ENCODE assay signal across 16 mouse cellular contexts in the genomic region with DNA sequence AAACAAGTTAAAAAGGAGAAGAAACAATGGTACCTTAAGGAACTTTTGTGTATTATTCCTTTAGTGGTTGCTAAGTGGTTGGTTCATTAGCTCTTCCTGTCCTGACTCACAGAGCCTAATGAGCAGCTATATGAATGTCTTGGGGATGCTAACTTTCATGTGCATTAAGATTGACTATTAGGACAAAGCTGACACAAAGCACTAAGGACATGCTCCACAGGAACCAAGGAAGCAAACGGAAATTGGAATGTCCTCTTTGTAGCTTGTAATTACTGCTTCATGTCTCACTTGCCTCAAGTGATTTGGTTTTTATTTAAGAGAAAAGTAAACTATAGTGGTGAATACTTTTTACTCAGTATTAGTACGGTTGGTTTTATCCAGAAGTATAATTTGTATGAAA.
"Had no signal": no experiment of that assay in that cellular context is flagged by ENCODE, and none has a peak within 500 bp of the region (broad histone marks: within the 10 kb centered on the region; RNA-seq: fewer than 3 reads in every experiment).

No protein-coding gene starts in this region.

- H3K9ac ChIP-seq: neural tube, embryonic 12.5 days; neural tube, embryonic 13.5 days; neural tube, embryonic 15.5 days; stomach, embryonic 15.5 days had no signal

- H3K27ac ChIP-seq: neural tube, embryonic 12.5 days; neural tube, embryonic 13.5 days; neural tube, embryonic 15.5 days; stomach, embryonic 15.5 days; stomach, postnatal 0 days had no signal

- H3K4me1 ChIP-seq: neural tube, embryonic 12.5 days; neural tube, embryonic 13.5 days; neural tube, embryonic 15.5 days; stomach, embryonic 15.5 days had no signal

- H3K36me3 ChIP-seq: neural tube, embryonic 12.5 days; neural tube, embryonic 13.5 days; neural tube, embryonic 15.5 days; stomach, embryonic 15.5 days had no signal

- H3K4me3 ChIP-seq: neural tube, embryonic 12.5 days; neural tube, embryonic 13.5 days; neural tube, embryonic 15.5 days; stomach, embryonic 15.5 days had no signal

- H3K9me3 ChIP-seq: neural tube, embryonic 12.5 days; neural tube, embryonic 13.5 days; neural tube, embryonic 15.5 days; stomach, embryonic 15.5 days had no signal

- DNase-seq: right cerebral cortex, adult 18-20 months; right cerebral cortex, postnatal 14 days; right cerebral cortex, postnatal 25 days; right cerebral cortex, postnatal 4 days; spleen, adult 18-20 months; thymus, adult 18-20 months; thymus, adult 2 months; thymus, postnatal 14 days; thymus, postnatal 25 days; thymus, postnatal 36 days; thymus, postnatal 4 days had no signal

- H3K27me3 ChIP-seq: neural tube, embryonic 12.5 days; neural tube, embryonic 13.5 days; neural tube, embryonic 15.5 days; stomach, embryonic 15.5 days had no signal

- H3K4me2 ChIP-seq: neural tube, embryonic 12.5 days; neural tube, embryonic 13.5 days; neural tube, embryonic 15.5 days; stomach, embryonic 15.5 days had no signal
